Mouse (Mus musculus): ENCODE measurements around the gene Ublcp1. TPM values are rescaled to one million over a fixed set of nuclear protein-coding genes. Genes with fewer than 3 reads are reported as not detected.

Gene Ublcp1
- polyA plus RNA-seq, 2 experiments, result 60.6 to 66.5 TPM

DNA sequence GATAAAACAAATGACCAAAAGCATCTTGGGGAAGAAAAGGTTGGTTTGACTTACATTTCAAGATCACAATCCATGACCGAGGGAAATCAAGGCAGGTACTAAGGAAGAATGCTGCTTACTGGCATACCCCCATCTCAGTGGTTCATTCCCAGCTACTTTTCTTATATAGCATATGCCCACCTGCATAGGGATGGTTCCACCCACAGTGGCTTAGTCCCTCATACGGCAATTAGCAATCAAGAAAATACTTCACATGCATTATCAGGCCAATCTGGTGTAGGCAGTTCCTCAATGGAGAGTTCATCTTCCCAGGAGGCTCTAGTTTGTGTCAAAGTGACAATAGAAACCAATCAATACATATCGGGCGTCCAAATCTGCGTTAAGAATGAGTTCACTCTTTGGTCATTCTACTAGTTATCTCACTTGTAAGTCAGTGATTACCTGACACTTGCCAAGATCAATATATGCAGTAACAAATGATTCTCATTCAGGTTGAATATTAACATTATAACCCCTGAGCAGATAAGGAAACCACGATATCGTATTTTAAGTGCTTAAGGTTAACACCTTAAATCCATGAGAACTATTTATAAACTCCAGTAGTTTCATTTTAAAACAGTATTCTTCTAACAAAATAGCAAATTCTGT is 14.9 kb upstream of the Ublcp1 start:
- 95% methylated on average over 7 of the region's 7 CpGs for WGBS
- Histone ChIP-seq H3K36me3 (ENCODE audit: control insufficient read depth, insufficient read depth, low read length) (no peaks in the 10 kb centered on the region), H3K27ac (replicated peaks; ENCODE audit: low read depth, low read length) (no peak overlapping the region), H3K9ac (ENCODE audit: low read depth, low read length, severe bottlenecking) (no peak overlapping the region), H3K27me3 (ENCODE audit: control insufficient read depth, insufficient read depth, low read length) (no peaks in the 10 kb centered on the region), H3K4me1 (ENCODE audit: control insufficient read depth, insufficient read depth, low read length) (no peaks in the 10 kb centered on the region), H3K4me3 (replicated peaks; ENCODE audit: low read length) (no peak overlapping the region), H3K4me2 (replicated peaks; ENCODE audit: low read depth, low read length, severe bottlenecking) (no peak overlapping the region), H3K9me3 (ENCODE audit: control insufficient read depth, low read length) (no peaks in the 10 kb centered on the region)
- TF ChIP-seq POLR2A (IDR thresholded peaks at IDR 0.05; ENCODE audit: borderline replicate concordance, extremely low read depth, insufficient read depth, insufficient read length), result no peak
- ATAC-seq (ENCODE audit: low FRiP score, low read depth), result no peak
- DNase-seq (ENCODE audit: low spot score), result no peak

DNA sequence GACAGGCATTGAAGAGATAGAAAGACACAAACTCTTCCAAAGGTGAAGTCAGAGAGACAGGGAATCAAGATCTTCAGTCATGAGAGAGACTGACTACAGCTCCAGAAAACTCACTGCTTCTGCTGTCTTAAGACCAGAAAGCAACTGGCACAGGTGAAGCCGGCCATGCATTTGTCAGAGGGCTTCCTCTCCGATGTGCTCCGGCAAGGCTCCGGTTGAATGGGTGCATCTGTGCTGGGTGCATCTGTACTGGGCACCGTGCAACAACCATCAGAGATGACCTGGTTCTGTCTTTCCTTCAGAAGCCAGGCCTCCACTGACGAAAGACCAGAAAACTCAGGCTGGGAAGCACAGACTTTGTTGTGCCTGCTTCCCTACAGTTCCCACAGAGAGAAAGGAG is 9.9 kb upstream of the Ublcp1 start:
- WGBS, result 87% methylated on average over 6 of the region's 6 CpGs
- H3K4me1 ChIP-seq (ENCODE audit: control insufficient read depth, insufficient read depth, low read length), result no peaks in the 10 kb centered on the region
- no peak for TF ChIP-seq POLR2A (IDR thresholded peaks at IDR 0.05; ENCODE audit: borderline replicate concordance, extremely low read depth, insufficient read depth, insufficient read length)
- H3K36me3 ChIP-seq (ENCODE audit: control insufficient read depth, insufficient read depth, low read length), result no peaks in the 10 kb centered on the region
- no peak overlapping the region for H3K4me3 ChIP-seq (replicated peaks; ENCODE audit: low read length)
- no peaks in the 10 kb centered on the region for H3K9me3 ChIP-seq (ENCODE audit: control insufficient read depth, low read length)
- H3K4me2 ChIP-seq (replicated peaks; ENCODE audit: low read depth, low read length, severe bottlenecking), result no peak overlapping the region
- ATAC-seq (ENCODE audit: low FRiP score, low read depth) (no peak), DNase-seq (ENCODE audit: low spot score) (no peak)
- no peaks in the 10 kb centered on the region for H3K27me3 ChIP-seq (ENCODE audit: control insufficient read depth, insufficient read depth, low read length)
- no peak overlapping the region for H3K27ac ChIP-seq (replicated peaks; ENCODE audit: low read depth, low read length)
- no peak overlapping the region for H3K9ac ChIP-seq (ENCODE audit: low read depth, low read length, severe bottlenecking)

DNA sequence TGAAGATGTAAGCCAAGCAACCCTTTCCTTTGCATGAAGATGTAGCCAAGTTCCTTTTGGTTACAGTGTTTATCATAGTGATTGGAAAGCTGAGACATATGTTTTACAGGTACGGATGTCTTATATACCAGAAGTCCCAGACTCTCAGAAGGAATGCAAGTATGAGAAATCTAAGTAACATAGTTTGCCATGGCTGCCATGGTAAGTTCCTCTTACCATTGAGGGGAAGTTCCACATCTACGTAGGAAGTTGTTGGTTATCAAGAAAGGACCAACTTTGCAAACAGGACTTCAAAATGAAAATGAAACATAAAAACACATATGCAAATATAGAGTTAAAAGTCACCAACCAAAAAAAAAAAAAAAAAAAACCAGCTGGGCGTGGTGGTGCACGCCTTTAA is 8.1 kb upstream of the Ublcp1 start:
- 88% methylated on average over 4 of the region's 4 CpGs for WGBS

DNA sequence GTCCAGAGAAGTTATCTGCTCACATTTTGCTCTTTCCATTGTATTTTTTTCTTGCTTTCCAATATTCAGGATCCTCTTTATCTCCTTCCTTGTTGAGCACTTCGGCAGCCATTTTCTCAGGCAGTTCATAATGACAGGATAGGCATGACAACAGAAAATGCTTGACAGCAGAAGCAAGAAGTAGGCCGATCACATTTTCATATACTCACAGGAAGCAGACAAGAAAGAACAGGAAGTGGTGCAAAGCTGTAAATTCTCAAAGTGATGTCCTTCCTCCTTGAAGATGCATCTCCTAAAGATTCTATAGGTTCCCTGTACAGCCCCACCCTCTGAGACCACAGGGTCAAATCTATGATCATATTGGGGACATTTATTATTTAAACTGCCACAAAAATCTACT is 6.1 kb upstream of the Ublcp1 start:
- no peak overlapping the region for H3K9ac ChIP-seq (ENCODE audit: low read depth, low read length, severe bottlenecking)
- WGBS, result 85% methylated on average over 2 of the region's 2 CpGs
- no peaks in the 10 kb centered on the region for H3K9me3 ChIP-seq (ENCODE audit: control insufficient read depth, low read length)
- ATAC-seq (ENCODE audit: low FRiP score, low read depth), result no peak
- no peaks in the 10 kb centered on the region for H3K4me1 ChIP-seq (ENCODE audit: control insufficient read depth, insufficient read depth, low read length)
- TF ChIP-seq POLR2A (IDR thresholded peaks at IDR 0.05; ENCODE audit: borderline replicate concordance, extremely low read depth, insufficient read depth, insufficient read length), result no peak
- no peak overlapping the region for H3K4me2 ChIP-seq (replicated peaks; ENCODE audit: low read depth, low read length, severe bottlenecking)
- H3K36me3 ChIP-seq (ENCODE audit: control insufficient read depth, insufficient read depth, low read length), result no peaks in the 10 kb centered on the region
- H3K27me3 ChIP-seq (ENCODE audit: control insufficient read depth, insufficient read depth, low read length), result no peaks in the 10 kb centered on the region
- H3K4me3 ChIP-seq (replicated peaks; ENCODE audit: low read length), result no peak overlapping the region
- DNase-seq (ENCODE audit: low spot score), result no peak
- no peak overlapping the region for H3K27ac ChIP-seq (replicated peaks; ENCODE audit: low read depth, low read length)

More for the DNA sequence above, 8.1 kb upstream of the Ublcp1 start:
- no peaks in the 10 kb centered on the region for H3K9me3 ChIP-seq (ENCODE audit: control insufficient read depth, low read length)
- no peak for DNase-seq (ENCODE audit: low spot score)
- ATAC-seq (ENCODE audit: low FRiP score, low read depth), result no peak
- H3K4me1 ChIP-seq (ENCODE audit: control insufficient read depth, insufficient read depth, low read length), result no peaks in the 10 kb centered on the region
- H3K9ac ChIP-seq (ENCODE audit: low read depth, low read length, severe bottlenecking), result no peak overlapping the region
- no peak for TF ChIP-seq POLR2A (IDR thresholded peaks at IDR 0.05; ENCODE audit: borderline replicate concordance, extremely low read depth, insufficient read depth, insufficient read length)
- no peak overlapping the region for H3K4me2 ChIP-seq (replicated peaks; ENCODE audit: low read depth, low read length, severe bottlenecking)
- H3K27me3 ChIP-seq (ENCODE audit: control insufficient read depth, insufficient read depth, low read length), result no peaks in the 10 kb centered on the region
- H3K27ac ChIP-seq (replicated peaks; ENCODE audit: low read depth, low read length), result no peak overlapping the region
- no peak overlapping the region for H3K4me3 ChIP-seq (replicated peaks; ENCODE audit: low read length)
- no peaks in the 10 kb centered on the region for H3K36me3 ChIP-seq (ENCODE audit: control insufficient read depth, insufficient read depth, low read length)

DNA sequence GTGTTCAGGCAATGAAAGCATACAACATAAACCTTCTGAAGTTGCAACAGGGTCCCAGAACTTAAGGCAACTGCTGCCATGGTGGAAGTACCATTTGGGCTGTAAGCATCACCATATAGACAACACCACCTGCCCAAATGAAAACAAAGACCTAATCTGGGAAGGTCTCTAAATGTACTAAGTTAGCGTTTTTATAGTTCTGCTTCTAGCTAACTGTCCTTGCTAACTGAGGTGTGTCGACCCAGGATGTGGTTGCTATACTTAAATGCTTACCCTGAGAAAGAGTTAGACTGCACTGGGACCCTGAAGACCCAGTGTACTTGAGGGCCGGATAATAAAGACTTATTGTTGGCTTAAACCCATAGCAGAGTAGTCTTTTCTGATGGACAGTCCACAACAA is 5.2 kb upstream of the Ublcp1 start:
- Histone ChIP-seq H3K4me2 (replicated peaks; ENCODE audit: low read depth, low read length, severe bottlenecking) (no peak overlapping the region), H3K4me1 (ENCODE audit: control insufficient read depth, insufficient read depth, low read length) (no peaks in the 10 kb centered on the region; the same call in 1 of the 2 replicates), H3K27me3 (ENCODE audit: control insufficient read depth, insufficient read depth, low read length) (no peaks in the 10 kb centered on the region), H3K4me3 (replicated peaks; ENCODE audit: low read length) (no peak overlapping the region), H3K27ac (replicated peaks; ENCODE audit: low read depth, low read length) (no peak overlapping the region), H3K9ac (ENCODE audit: low read depth, low read length, severe bottlenecking) (no peak overlapping the region), H3K36me3 (ENCODE audit: control insufficient read depth, insufficient read depth, low read length) (no peaks in the 10 kb centered on the region), H3K9me3 (ENCODE audit: control insufficient read depth, low read length) (no peaks in the 10 kb centered on the region)
- no peak for TF ChIP-seq POLR2A (IDR thresholded peaks at IDR 0.05; ENCODE audit: borderline replicate concordance, extremely low read depth, insufficient read depth, insufficient read length)
- no peak for ATAC-seq (ENCODE audit: low FRiP score, low read depth)
- WGBS, result 65% methylated on average over 3 of the region's 3 CpGs
- no peak for DNase-seq (ENCODE audit: low spot score)
